Mouse (Mus musculus): ENCODE measurements around the gene Epb41l1. TPM values are rescaled to one million over a fixed set of nuclear protein-coding genes. Genes with fewer than 3 reads are reported as not detected.
A peak's percentile ranks its signal among the peaks of the same experiment; 100 is the strongest.
"Not testable (repeated sequence)": the region's sequence is repeated elsewhere in the genome, so short reads cannot be mapped to it uniquely, and the experiment has no call there.

Epb41l1 gene
- polyA plus RNA-seq, 1 experiment from 2014 or later, result 0.54 TPM

DNA sequence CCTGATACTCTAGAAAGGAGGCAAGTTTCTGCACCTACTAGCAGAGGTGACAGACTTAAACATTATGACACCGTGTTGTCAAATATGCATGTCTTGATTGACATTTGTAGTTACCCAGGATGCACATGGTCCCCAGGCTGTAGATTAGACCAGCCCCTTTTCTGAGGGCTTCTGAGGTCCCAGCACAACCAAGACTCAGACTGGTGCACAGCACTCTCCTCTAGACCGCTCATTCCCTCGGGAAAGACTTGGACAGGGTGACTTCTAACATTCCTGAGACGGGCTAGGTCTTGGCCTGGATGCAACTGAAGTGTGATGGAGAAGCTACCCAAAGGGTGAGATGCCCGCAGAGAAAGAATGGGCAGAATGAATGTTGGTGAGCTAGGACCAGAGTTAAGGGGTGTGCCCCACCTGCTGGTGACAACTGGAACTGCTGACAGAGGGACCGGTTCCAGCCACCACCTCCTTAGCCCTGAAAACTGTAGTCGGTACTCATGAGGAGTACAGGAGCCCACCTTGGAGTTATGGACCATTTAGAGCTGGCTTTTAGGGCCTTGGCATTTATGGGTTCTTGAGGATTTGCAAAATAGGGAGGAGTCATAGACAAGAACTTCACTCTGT lies 95.0 kb downstream of the Epb41l1 start:
- H3K9ac ChIP-seq, result no peak overlapping the region
- H3K9me3 ChIP-seq (replicated peaks), result no peaks in the 10 kb centered on the region
- no peak overlapping the region for H3K27ac ChIP-seq (replicated peaks)
- no peaks in the 10 kb centered on the region for H3K27me3 ChIP-seq
- ATAC-seq (ENCODE audit: insufficient read depth), result no peak
- WGBS (ENCODE audit: insufficient replicate concordance), result 16% methylated on average over 7 of the region's 7 CpGs
- no peaks in the 10 kb centered on the region for H3K36me3 ChIP-seq (replicated peaks)
- no peak overlapping the region for H3K4me3 ChIP-seq (replicated peaks)
- no peaks in the 10 kb centered on the region for H3K4me1 ChIP-seq (replicated peaks)
- H3K4me2 ChIP-seq, result no peak overlapping the region

DNA sequence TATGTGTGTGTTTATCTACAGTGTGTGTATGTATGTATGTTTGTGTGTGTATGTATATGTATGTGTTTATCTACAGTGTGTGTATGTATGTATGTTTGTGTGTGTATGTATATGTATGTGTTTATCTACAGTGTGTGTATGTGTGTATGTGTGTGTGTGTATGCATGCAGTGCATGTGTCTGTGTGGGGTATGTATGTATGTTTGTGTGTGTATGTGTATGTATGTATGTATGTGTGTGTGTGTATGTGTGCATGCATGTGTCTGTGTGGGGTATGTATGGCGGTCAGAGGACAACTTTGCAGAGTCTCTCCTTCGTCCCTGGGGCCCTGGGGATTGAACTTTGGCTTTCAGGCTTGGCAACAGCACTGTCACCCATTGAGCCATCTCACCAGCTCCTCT lies 96.0 kb downstream of the Epb41l1 start:
- not testable (repeated sequence) for H3K4me1 ChIP-seq (replicated peaks); H3K9me3 ChIP-seq (replicated peaks); H3K27ac ChIP-seq (replicated peaks); H3K36me3 ChIP-seq (replicated peaks); H3K27me3 ChIP-seq; H3K4me2 ChIP-seq; H3K4me3 ChIP-seq (replicated peaks); H3K9ac ChIP-seq
- 53% methylated on average over 2 of the region's 2 CpGs for WGBS (ENCODE audit: insufficient replicate concordance)
- peak; percentile 66; the same call in 1 of the 2 replicates for ATAC-seq (ENCODE audit: insufficient read depth)

DNA sequence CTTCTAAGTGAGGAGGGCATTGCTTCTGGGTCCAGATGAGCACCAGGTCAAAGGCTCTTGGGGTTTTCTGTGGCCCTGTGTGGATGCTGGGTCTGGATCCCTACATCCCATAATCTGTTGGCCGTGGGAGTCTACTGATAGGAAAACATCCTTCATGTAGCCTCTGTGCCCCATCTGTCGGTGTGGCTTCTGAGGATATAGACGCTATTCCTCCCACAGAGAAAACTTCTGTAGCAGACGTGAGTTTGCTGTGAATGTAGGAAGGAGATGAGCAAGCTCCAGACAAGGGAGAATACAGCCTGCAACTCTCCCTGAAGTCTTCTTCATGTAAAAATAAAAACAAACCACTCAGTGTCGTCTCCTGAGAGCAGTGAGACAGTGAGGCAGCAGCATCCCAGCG lies 97.6 kb downstream of the Epb41l1 start:
- Histone ChIP-seq H3K27me3 (no peaks in the 10 kb centered on the region), H3K9me3 (replicated peaks) (no peaks in the 10 kb centered on the region), H3K4me2 (no peak overlapping the region), H3K4me1 (replicated peaks) (no peaks in the 10 kb centered on the region), H3K4me3 (replicated peaks) (no peak overlapping the region), H3K27ac (replicated peaks) (no peak overlapping the region), H3K9ac (no peak overlapping the region), H3K36me3 (replicated peaks) (no peaks in the 10 kb centered on the region)
- ATAC-seq (ENCODE audit: insufficient read depth), result no peak
- 55% methylated on average over 6 of the region's 6 CpGs for WGBS (ENCODE audit: insufficient replicate concordance)

DNA sequence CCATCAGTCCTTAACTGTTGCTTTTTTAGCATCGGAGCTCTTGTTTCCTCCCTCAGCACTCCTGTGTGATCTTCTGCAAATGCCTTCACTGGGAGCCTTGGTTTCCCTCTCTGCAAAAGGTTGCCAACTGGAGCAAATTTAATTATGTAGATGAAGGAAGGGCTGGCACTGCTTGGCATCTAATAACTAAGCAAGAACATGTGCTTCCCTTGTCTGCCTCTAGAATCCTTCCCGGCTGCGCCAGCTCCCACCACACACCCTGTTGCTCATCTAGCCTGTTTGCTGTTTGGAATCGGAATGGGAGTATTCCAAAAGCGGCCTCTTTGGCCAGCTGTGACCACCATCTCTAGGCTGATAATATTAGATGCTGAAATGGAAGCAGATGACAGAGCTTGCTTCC lies 98.9 kb downstream of the Epb41l1 start:
- H3K36me3 ChIP-seq (replicated peaks), result no peaks in the 10 kb centered on the region
- H3K4me3 ChIP-seq (replicated peaks), result no peak overlapping the region
- no peak overlapping the region for H3K9ac ChIP-seq
- no peak overlapping the region for H3K4me2 ChIP-seq
- no peaks in the 10 kb centered on the region for H3K9me3 ChIP-seq (replicated peaks)
- 66% methylated on average over 5 of the region's 5 CpGs for WGBS (ENCODE audit: insufficient replicate concordance)
- H3K27me3 ChIP-seq, result no peaks in the 10 kb centered on the region
- H3K27ac ChIP-seq (replicated peaks), result no peak overlapping the region
- H3K4me1 ChIP-seq (replicated peaks), result no peaks in the 10 kb centered on the region
- no peak for ATAC-seq (ENCODE audit: insufficient read depth)

DNA sequence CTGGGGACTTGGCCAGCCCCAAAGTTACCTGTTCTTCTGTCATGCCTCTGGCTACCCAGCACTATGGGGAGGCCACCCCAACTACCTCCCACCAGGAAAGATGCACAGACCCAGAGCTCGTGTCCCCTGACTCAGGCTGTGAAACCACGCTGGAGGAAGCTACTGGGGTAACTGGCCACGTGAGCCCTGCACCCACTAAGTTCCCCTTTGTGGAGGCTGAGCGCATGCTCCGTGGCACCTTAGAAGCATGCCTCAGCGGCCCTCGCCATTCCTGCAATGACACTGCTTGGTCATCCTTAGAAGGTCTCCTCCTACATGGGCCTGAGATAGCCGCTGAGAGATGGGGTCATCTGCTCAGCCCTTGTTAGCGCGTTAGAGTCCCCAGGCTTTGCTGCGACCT lies 102.3 kb downstream of the Epb41l1 start:
- peak; percentile 12; the same call in 1 of the 2 replicates for ATAC-seq (ENCODE audit: insufficient read depth)
- Histone ChIP-seq H3K36me3 (replicated peaks) (no peaks in the 10 kb centered on the region), H3K9me3 (replicated peaks) (no peaks in the 10 kb centered on the region), H3K27me3 (no peaks in the 10 kb centered on the region), H3K4me3 (replicated peaks) (no peak overlapping the region), H3K4me2 (no peak overlapping the region), H3K4me1 (replicated peaks) (no peaks in the 10 kb centered on the region), H3K27ac (replicated peaks) (no peak overlapping the region), H3K9ac (no peak overlapping the region)
- 45% methylated on average over 11 of the region's 11 CpGs for WGBS (ENCODE audit: insufficient replicate concordance)

DNA sequence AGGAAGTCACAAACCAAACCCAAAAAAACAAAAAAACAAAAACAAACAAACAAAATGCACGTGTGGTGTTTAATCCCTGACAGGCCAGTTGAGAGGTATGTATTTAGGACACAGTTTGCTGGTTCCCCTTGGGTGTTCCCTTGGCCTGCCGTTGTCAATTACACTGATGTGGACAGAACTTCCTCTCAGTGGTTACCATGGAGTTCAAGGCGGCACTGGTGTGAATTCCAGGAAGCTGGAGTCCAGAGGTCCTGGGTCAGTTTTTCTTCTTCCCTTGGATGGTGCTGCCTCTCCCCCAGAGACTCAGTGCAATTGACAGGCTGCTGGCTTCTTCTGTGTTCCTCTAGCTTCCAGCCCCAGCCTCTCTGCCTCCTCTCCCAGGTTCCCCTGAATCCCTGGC lies 103.4 kb downstream of the Epb41l1 start:
- 17% methylated on average over 3 of the region's 3 CpGs for WGBS (ENCODE audit: insufficient replicate concordance)
- Histone ChIP-seq H3K4me2 (no peak overlapping the region), H3K27ac (replicated peaks) (no peak overlapping the region), H3K27me3 (no peaks in the 10 kb centered on the region), H3K36me3 (replicated peaks) (no peaks in the 10 kb centered on the region), H3K4me3 (replicated peaks) (no peak overlapping the region), H3K4me1 (replicated peaks) (no peaks in the 10 kb centered on the region), H3K9ac (no peak overlapping the region), H3K9me3 (replicated peaks) (no peaks in the 10 kb centered on the region)
- no peak for ATAC-seq (ENCODE audit: insufficient read depth)

DNA sequence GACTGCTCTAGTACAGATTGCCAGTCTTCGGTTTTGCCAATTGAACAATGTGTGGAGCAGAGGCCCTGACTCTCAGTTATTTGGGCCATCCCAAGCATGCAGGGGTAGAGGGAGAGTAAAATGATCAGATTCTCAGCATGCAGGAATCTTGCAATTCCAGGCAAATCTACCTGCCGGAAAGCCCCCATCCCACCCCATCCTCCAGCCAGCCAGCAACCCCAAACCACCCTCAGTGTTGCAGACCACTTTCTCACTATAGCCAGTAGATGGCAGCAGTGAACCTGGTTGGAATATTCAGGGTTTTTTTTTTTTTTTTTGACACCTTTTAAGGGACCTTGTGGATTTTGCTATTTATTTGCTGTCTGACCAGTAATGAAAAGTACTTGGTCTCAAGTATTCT lies 109.0 kb downstream of the Epb41l1 start:
- Histone ChIP-seq H3K27ac (replicated peaks) (no peak overlapping the region), H3K9me3 (replicated peaks) (no peaks in the 10 kb centered on the region), H3K27me3 (no peaks in the 10 kb centered on the region), H3K4me1 (replicated peaks) (no peaks in the 10 kb centered on the region), H3K9ac (no peak overlapping the region), H3K36me3 (replicated peaks) (no peaks in the 10 kb centered on the region), H3K4me2 (no peak overlapping the region), H3K4me3 (replicated peaks) (no peak overlapping the region)
- no peak for ATAC-seq (ENCODE audit: insufficient read depth)
- WGBS (ENCODE audit: insufficient replicate concordance), result 48% methylated on average over 2 of the region's 2 CpGs

DNA sequence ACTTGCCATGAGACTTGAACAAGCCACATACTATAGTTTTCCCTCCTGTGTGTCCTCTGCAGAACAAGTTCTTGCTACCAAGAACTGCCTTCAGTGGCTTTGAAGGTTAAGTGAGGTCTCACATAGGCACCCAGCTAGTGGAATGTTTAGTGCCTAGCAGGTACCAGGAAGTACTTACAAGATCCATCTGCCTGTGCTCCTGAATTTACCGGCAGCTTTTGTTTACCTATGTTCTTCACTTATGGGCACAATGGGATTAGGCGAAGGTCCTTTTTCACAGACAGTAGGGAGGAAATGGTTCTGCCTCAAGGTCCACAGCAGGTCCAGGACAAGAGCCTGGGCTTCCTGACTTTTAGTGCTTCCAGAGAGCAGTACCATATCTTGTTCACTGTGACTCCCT lies 112.5 kb downstream of the Epb41l1 start:
- no peak overlapping the region for H3K27ac ChIP-seq (replicated peaks)
- H3K36me3 ChIP-seq (replicated peaks), result no peaks in the 10 kb centered on the region
- 49% methylated on average over 2 of the region's 2 CpGs for WGBS (ENCODE audit: insufficient replicate concordance)
- no peaks in the 10 kb centered on the region for H3K27me3 ChIP-seq
- H3K4me3 ChIP-seq (replicated peaks), result no peak overlapping the region
- H3K4me2 ChIP-seq, result no peak overlapping the region
- ATAC-seq (ENCODE audit: insufficient read depth), result no peak
- H3K9ac ChIP-seq, result no peak overlapping the region
- no peaks in the 10 kb centered on the region for H3K4me1 ChIP-seq (replicated peaks)
- H3K9me3 ChIP-seq (replicated peaks), result no peaks in the 10 kb centered on the region

DNA sequence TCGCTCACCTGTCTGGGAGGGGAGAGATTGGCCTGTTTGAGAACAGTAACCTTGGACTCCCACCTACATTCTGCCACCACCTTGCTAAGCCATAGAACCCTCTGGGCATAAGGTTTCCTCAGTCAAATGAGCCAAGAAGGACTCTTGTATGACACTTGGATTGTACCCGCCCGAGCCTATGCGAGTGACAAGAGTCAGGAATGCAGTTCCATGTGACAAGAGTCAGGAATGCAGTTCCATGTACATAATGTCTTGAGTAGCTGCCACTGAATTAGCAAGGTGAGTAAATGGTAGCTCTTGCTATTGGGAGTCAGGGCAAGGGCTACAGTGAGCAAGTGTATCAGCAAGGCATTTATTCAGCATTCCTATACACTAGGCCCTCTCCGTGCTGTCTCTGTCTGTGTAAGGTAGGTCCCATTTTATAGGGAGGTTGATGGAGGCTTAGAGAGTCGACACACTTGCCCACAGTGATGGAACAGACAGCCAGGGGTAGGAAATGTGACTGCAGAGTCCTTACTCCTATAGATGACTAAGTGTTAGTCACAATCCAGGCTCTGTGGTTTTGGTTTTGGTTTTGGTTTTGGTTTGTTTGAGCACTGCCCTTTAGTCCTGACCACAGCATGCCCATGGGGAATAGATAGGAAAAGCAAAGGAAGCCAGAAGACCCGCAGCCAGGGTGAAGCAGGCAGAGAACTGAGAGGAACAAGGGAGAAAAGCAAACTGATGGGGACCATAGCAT lies 118.3 kb downstream of the Epb41l1 start:
- no peaks in the 10 kb centered on the region for H3K36me3 ChIP-seq (replicated peaks)
- H3K27ac ChIP-seq (replicated peaks), result no peak overlapping the region
- WGBS (ENCODE audit: insufficient replicate concordance), result 61% methylated on average over 7 of the region's 7 CpGs
- H3K27me3 ChIP-seq, result no peaks in the 10 kb centered on the region
- no peak overlapping the region for H3K4me3 ChIP-seq (replicated peaks)
- no peak overlapping the region for H3K9ac ChIP-seq
- H3K4me2 ChIP-seq, result no peak overlapping the region
- no peaks in the 10 kb centered on the region for H3K4me1 ChIP-seq (replicated peaks)
- no peak for ATAC-seq (ENCODE audit: insufficient read depth)
- H3K9me3 ChIP-seq (replicated peaks), result no peaks in the 10 kb centered on the region

DNA sequence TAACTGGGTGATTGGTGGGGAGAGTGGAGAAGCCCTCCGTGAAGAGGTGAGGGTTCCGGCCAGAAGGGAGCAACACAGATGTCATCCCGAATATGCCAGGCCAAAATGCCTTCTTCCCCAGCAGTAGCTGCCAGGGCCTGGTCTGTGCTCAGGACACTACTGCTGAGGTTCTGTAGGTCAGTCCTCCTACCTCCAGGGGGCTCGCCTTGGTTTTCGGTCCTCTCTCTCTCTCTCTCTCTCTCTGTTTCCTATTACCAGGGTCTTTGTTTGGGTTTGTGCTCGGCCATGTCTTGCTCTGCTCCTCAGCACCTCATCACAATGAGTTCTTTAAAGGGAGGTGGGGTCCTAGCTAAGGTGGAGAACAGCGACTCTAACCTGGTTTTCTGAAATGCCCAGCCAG lies 120.3 kb downstream of the Epb41l1 start:
- Histone ChIP-seq H3K9ac (no peak overlapping the region), H3K4me1 (replicated peaks) (0 out of 2 replicates have a peak, but pooled peaks cover 2% of the 10 kb centered on the region), H3K36me3 (replicated peaks) (no peaks in the 10 kb centered on the region), H3K27ac (replicated peaks) (no peak overlapping the region), H3K9me3 (replicated peaks) (no peaks in the 10 kb centered on the region), H3K27me3 (no peaks in the 10 kb centered on the region), H3K4me2 (no peak overlapping the region), H3K4me3 (replicated peaks) (no peak overlapping the region)
- WGBS (ENCODE audit: insufficient replicate concordance), result 69% methylated on average over 7 of the region's 7 CpGs
- no peak for ATAC-seq (ENCODE audit: insufficient read depth)

DNA sequence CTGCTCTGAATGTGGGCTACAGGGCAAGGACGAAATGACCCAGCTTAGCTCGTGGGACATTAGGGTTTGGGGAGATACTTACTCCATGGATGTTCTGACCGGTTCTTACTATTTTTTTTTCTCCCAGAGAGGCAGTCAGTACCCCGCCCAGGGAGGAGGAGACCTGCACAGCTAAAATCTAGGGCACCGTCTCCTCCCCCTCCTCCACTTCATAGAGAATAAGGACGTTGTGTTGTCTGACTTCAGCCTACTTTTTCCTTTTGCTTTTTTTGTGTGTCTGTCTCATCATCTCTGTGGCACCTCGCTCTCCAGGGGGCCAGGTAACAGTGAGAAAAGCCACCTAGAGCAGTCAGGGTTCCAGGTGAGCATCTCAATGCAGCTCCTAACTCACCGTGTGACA lies 121.7 kb downstream of the Epb41l1 start:
- Histone ChIP-seq H3K4me3 (replicated peaks) (no peak overlapping the region), H3K4me1 (replicated peaks) (peaks cover 10% of the 10 kb centered on the region; the same call in 1 of the 2 replicates), H3K9me3 (replicated peaks) (no peaks in the 10 kb centered on the region), H3K36me3 (replicated peaks) (no peaks in the 10 kb centered on the region), H3K9ac (no peak overlapping the region), H3K27me3 (no peaks in the 10 kb centered on the region), H3K27ac (replicated peaks) (no peak overlapping the region), H3K4me2 (no peak overlapping the region)
- 57% methylated on average over 8 of the region's 8 CpGs for WGBS (ENCODE audit: insufficient replicate concordance)
- no peak for ATAC-seq (ENCODE audit: insufficient read depth)

DNA sequence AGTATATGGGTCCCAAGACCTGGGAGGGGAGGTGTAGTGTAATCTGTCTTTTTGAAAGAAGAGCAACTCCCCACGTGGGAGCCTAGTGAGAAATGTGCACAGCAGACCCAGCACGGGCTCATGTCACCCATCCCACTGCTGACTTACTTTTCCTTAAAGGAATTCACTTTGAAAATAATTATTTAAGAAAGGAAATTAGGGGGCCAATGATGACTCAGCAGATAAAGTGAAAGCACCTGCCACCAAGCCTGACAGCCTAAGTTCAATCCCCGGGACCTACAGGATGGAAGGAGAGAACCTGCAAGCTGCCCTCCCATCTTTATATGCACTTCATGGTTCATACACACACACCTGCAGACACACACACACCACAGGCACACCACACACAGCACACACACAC lies 123.1 kb downstream of the Epb41l1 start:
- Histone ChIP-seq H3K36me3 (replicated peaks) (no peaks in the 10 kb centered on the region), H3K4me3 (replicated peaks) (no peak overlapping the region), H3K9me3 (replicated peaks) (no peaks in the 10 kb centered on the region), H3K9ac (no peak overlapping the region), H3K4me2 (no peak overlapping the region), H3K27ac (replicated peaks) (no peak overlapping the region), H3K4me1 (replicated peaks) (peaks cover 20% of the 10 kb centered on the region), H3K27me3 (no peaks in the 10 kb centered on the region)
- no peak for ATAC-seq (ENCODE audit: insufficient read depth)
- 62% methylated on average over 3 of the region's 3 CpGs for WGBS (ENCODE audit: insufficient replicate concordance)
